ENCODE assay signal across 28 mouse cellular contexts in genomic region chr16:8855143-8855542, GRCm38 (mm10). TPM values are rescaled to one million over a fixed set of nuclear protein-coding genes. Genes with fewer than 3 reads are reported as not detected.
DNase-seq lines count a peak whose midpoint lies in the region; ATAC-seq and TF ChIP-seq lines count a peak whose summit lies in the region.
"Had no signal": no experiment of that assay in that cellular context is flagged by ENCODE, and none has a peak within 500 bp of the region (broad histone marks: within the 10 kb centered on the region; RNA-seq: fewer than 3 reads in every experiment).

No protein-coding gene starts in this region.

- H3K4me3 ChIP-seq in G1E (ENCODE audit: low read depth, low read length): no peak overlapping the region
- H3K4me3 ChIP-seq in small intestine, adult 2 months (ENCODE audit: low read depth, low read length): no peak overlapping the region
- H3K4me3 ChIP-seq: embryonic facial prominence, embryonic 10.5 days; embryonic facial prominence, embryonic 13.5 days; forebrain, embryonic 10.5 days; gastrocnemius, adult 2 months; heart, adult 2 months; heart, embryonic 10.5 days; heart, embryonic 13.5 days; hindbrain, embryonic 15.5 days had no signal

- no peaks in the 10 kb centered on the region for H3K9me3 ChIP-seq in G1E (replicated peaks)
- H3K9me3 ChIP-seq: embryonic facial prominence, embryonic 10.5 days; embryonic facial prominence, embryonic 13.5 days; forebrain, embryonic 10.5 days; heart, embryonic 10.5 days; heart, embryonic 13.5 days; hindbrain, embryonic 15.5 days had no signal

- H3K27me3 ChIP-seq in G1E (ENCODE audit: insufficient read depth, low read length): no peaks in the 10 kb centered on the region
- H3K27me3 ChIP-seq in small intestine, adult 2 months (ENCODE audit: control insufficient read depth, insufficient read depth, low read length): no peaks in the 10 kb centered on the region
- H3K27me3 ChIP-seq: embryonic facial prominence, embryonic 13.5 days; heart, embryonic 13.5 days; hindbrain, embryonic 15.5 days had no signal

- 53% methylated on average over 2 of the region's 2 CpGs for WGBS in small intestine, adult 2 months

- H3K36me3 ChIP-seq in G1E (replicated peaks): peaks cover 91% of the 10 kb centered on the region
- peaks cover 38% of the 10 kb centered on the region for H3K36me3 ChIP-seq in small intestine, adult 2 months (ENCODE audit: control insufficient read depth, insufficient read depth, low read length)

- 0 out of 2 replicates have a peak, but pooled peaks have one; percentile 8 for ATAC-seq in G1E (ENCODE audit: extremely low read depth, insufficient number of reproducible peaks, low FRiP score, poor library complexity, severe bottlenecking)
- ATAC-seq: activated CD4-positive, CD25-positive, alpha-beta regulatory T cell, adult 4 months; forebrain, embryonic 14.5 days; forebrain, postnatal 0 days had no signal

- TF ChIP-seq POLR2A in small intestine, adult 2 months (IDR thresholded peaks at IDR 0.05; ENCODE audit: low read depth, low read length): no peak

- DNase-seq in heart, adult 11 months: peak; percentile 19
- DNase-seq in heart, adult 18-20 months: no peak
- no peak for DNase-seq in G1E (ENCODE audit: low spot score)
- DNase-seq in layer of hippocampus, postnatal 36 days: no peak
- DNase-seq in kidney, adult 11 months: no peak
- DNase-seq: adrenal gland, adult 8-10 months; adrenal gland, postnatal 25 days; B cell, adult 2 months; cerebellum, adult 11-12 months; cerebellum, adult 8-10 months; cerebellum, postnatal 10 days; cerebellum, postnatal 36 days; embryo, embryonic 11 days; forebrain, postnatal 0 days; gastrocnemius, adult 2 months; gastrocnemius, postnatal 14 days; heart, adult 2 months; heart, postnatal 14 days; heart, postnatal 4 days had no signal

- H3K4me1 ChIP-seq in G1E (ENCODE audit: insufficient read depth, low read depth, low read length): peaks cover 5% of the 10 kb centered on the region
- H3K4me1 ChIP-seq in small intestine, adult 2 months (ENCODE audit: control insufficient read depth, insufficient read depth, insufficient read length, low read length): peaks cover 15% of the 10 kb centered on the region; the same call in 1 of the 2 replicates
- H3K4me1 ChIP-seq: embryonic facial prominence, embryonic 10.5 days; forebrain, embryonic 10.5 days had no signal

- TF ChIP-seq CTCF in G1E (IDR thresholded peaks at IDR 0.05; ENCODE audit: low read depth, low read length): no peak
- no peak for TF ChIP-seq CTCF in small intestine, adult 2 months (IDR thresholded peaks at IDR 0.05; ENCODE audit: extremely low read depth, insufficient read length, insufficient replicate concordance, low read depth, low read length)

- peak overlapping the region; percentile 62 for H3K27ac ChIP-seq in small intestine, adult 2 months (ENCODE audit: insufficient read depth, low read depth, low read length)
- H3K27ac ChIP-seq: embryonic facial prominence, embryonic 10.5 days; embryonic facial prominence, embryonic 13.5 days; forebrain, embryonic 10.5 days; gastrocnemius, adult 2 months; heart, adult 2 months; heart, embryonic 10.5 days; heart, embryonic 13.5 days; hindbrain, embryonic 15.5 days had no signal

RNA-seq across cellular contexts. Expression of gene 1810013L24Rik, which starts 25.2 kb away (rescaled TPM):
- 100 to 1,000 TPM; 113 to 118 TPM for total RNA-seq in heart, adult 18-20 months (2021)
- total RNA-seq in G1E (2014; fragmentation: Nextera tagmentation): 91.4 and 92.2 TPM in 2 replicates
- 48.9 and 58.1 TPM in 2 replicates for total RNA-seq in G1E (2017)
- 17.7 and 22.0 TPM in 2 replicates for polyA plus RNA-seq in G1E (2012)
- polyA plus RNA-seq in small intestine, adult 2 months (2012; rRNA removed): 5.7 and 12.7 TPM in 2 replicates
- 100 to 1,000 TPM; 109 to 113 TPM for total RNA-seq in layer of hippocampus, postnatal 36 days (2021)
